Mouse (Mus musculus): ENCODE measurements around the gene 1110032A03Rik.

1110032A03Rik gene

GRCm38 (mm10) chr9:50734989-50735388, 40.3 kb downstream of the 1110032A03Rik start:
- in situ Hi-C loops (cut with MseI, MboI) = no loop called here

DNA sequence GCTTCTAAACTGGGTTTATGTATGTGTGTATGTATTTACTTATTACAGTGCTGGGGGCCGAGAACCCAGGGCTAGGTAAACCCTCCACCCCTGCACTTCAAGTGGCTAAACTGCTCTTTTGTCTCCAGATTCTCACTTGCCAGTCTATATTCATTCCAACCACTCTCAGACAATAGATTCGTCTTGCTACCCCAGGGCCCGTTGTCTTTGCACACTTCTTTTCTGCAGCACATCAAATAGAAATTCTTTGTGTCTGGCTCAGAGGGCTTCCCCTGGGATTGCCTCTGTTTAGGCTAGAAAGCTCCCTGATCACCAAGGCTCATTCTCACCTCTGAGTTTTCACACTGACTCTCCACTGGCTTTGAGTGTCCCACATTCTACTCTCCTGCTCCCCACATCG, 42.8 kb downstream of the 1110032A03Rik start:
- in situ Hi-C loops (cut with MseI, MboI) = no loop called here

DNA sequence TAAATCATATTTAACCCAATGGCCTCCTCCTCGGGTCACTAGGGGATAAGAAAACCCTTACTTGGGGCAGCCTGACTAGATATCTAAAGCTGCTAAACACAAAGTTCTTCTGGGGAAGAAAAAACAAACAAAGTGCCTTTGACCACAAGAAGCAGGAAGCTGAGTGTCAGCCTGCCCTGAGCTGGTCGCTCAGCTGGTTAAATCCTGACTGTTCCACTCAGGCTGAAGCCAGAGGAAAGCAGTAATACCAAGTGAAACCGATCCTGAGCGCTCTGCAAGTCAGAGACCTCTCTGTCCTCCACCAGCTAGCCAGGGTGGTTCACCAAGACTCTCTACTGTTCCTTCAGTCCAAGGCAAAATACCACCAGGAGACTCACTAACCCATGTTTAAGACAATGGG, 45.7 kb downstream of the 1110032A03Rik start:
- in situ Hi-C loops (cut with MseI, MboI) = no loop called here

GRCm38 (mm10) chr9:50727925-50728651, 47.2 kb downstream of the 1110032A03Rik start:
- in situ Hi-C loops (cut with MseI, MboI) = no loop called here

DNA sequence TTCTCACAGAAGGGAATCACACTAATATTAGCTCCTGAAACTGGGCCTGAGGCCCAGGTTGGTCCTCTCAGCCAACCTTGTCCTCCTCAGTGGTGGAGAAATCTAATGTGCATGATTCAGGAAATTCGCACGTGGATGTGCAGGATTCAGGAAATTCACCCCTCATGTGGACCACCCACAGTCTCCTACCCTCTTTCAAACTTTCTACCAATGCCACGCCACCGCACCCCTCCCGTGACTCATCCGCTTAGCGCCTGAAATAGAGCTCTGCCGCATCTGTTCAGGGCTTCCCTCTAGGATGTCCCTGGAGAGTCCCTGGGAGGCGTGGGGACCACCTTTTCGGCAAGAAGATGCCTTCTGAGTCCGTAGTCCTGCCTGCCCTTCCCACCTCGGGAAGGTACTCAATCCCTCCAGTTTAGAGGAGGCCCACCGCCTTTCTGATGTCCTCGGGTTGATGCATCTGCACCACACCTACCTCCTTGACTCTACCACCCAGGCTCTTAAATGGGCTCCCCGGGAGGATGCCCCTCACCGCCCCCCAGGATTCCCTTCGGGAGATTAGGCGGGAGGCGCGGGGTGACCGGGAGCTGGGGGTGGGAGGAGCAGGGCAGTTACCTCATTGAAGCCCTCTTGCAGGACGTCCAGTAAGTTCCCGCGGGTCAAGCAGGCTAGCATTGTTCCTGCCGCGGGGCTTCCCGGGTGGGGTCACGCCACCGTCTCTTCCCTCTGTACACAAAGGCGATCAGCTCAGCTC, 48.0 kb downstream of the 1110032A03Rik start:
- in situ Hi-C loops (cut with MseI, MboI) = no loop called here

GRCm38 (mm10) chr9:50725921-50726590, 49.3 kb downstream of the 1110032A03Rik start:
- in situ Hi-C loops (cut with MseI, MboI) = no loop called here

GRCm38 (mm10) chr9:50724661-50725330, 50.5 kb downstream of the 1110032A03Rik start:
- in situ Hi-C loops (cut with MseI, MboI) = no loop called here

- in situ Hi-C loops (cut with MseI, MboI) = no loop called here
These were observed 51.2 kb downstream of the 1110032A03Rik start for GRCm38 (mm10) chr9:50724147-50724546.

GRCm38 (mm10) chr9:50723406-50723805, 51.9 kb downstream of the 1110032A03Rik start:
- in situ Hi-C loops (cut with MseI, MboI) = no loop called here

- in situ Hi-C loops (cut with MseI, MboI) = no loop called here
These were observed 52.8 kb downstream of the 1110032A03Rik start for GRCm38 (mm10) chr9:50722451-50722911.

DNA sequence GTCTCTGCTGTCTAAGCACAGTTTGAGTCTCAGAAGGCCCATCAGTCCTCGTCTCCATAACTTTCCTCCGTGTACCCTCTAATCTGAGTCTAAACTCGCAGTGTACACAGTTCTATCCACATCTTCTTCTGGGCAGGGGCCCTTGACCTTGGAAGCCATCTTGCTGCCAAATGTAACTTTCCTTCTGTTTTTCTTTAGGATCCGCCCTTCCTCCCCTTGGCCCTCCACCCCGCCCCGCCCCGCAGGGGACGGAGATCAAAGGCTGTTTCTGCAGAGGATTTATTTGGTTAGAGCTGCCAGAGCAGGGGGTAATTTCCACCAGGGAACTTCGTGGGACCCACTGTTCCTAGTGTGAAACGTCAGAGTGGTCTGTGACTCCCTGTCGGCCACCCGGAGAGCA, 54.3 kb downstream of the 1110032A03Rik start:
- in situ Hi-C loops (cut with MseI, MboI) = no loop called here

DNA sequence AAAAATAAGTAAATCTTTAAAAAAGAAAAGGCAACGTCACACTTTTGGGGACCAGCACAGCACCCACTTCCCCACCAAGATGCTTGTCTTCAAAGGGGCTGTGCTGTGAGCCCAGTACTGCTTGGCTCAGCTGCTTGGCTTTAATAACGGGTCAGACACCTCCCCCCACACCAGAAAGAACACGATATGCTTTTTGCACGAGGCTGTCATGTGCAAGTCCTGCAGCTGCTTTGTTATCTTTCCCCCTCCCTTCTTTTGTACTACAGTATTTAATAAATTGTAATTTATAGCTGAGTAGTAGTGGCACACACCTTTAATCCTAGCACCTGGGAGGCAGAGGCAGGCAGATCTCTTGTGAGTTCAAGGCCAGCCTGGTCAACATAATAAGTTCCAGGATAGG, 56.4 kb downstream of the 1110032A03Rik start:
- in situ Hi-C loops (cut with MseI, MboI) = no loop called here

GRCm38 (mm10) chr9:50714188-50714587, 61.1 kb downstream of the 1110032A03Rik start:
- in situ Hi-C loops (cut with MseI, MboI) = no loop called here

All from mouse trophoblast stem cell (cell line).